Mouse (Mus musculus): Measurements from ENCODE around the gene Aqp1. TPM values are rescaled to one million over a fixed set of nuclear protein-coding genes. Genes with fewer than 3 reads are reported as not detected.

Aqp1 gene
- polyA plus RNA-seq (2012; rRNA removed): 2.0 and 4.4 TPM in 2 replicates

DNA sequence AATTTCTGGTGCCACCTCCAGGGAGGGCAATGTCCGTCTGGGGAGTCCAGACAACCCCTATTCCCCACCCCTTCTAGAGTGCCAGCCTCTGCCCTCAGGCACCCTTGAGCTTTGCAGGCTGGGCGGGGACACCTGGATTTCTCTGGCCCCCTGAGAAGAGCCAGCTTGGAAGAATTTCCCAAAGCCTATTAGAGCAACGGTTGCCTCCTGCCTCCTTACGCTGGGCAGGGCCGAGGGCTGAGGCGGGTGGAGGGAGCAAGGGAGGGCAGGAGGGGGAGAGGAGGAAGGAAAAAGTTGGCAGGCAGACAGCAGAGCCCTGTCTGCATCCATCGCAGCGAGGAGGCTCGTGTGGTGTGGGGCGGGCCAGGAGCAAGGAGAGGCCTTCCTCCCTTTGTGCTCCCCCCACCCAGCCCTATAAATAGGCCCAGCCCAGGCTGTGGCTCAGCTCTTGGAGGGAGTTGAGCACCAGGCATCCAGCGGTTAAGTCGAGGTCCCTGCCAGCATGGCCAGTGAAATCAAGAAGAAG lies at the start of gene Aqp1:
Gene Aqp1, plus strand, starts transcription at position 444 of the 526 bp plus-strand sequence.
- H3K27ac ChIP-seq (ENCODE audit: insufficient read depth, low read length): no peak within 1 kb of the TSS
- WGBS: 14% methylated on average over 12 of the region's 12 CpGs
- H3K4me3 ChIP-seq (replicated peaks; ENCODE audit: insufficient read depth, low read depth, low read length): no peak within 1 kb of the TSS
- H3K4me1 ChIP-seq (ENCODE audit: control insufficient read depth, insufficient read depth, low read length): no peaks in the 10 kb centered on the region; the same call in 1 of the 2 replicates
- DNase-seq: no peak
- H3K27me3 ChIP-seq (ENCODE audit: control insufficient read depth, insufficient read depth, low read length): no peaks in the 10 kb centered on the region; the same call in 1 of the 2 replicates
- TF ChIP-seq CTCF (IDR thresholded peaks at IDR 0.05; ENCODE audit: borderline replicate concordance, insufficient read depth, low read depth, low read length) (no peak), POLR2A (IDR thresholded peaks at IDR 0.05; ENCODE audit: borderline replicate concordance, insufficient read depth, low read length) (no peak)

DNA sequence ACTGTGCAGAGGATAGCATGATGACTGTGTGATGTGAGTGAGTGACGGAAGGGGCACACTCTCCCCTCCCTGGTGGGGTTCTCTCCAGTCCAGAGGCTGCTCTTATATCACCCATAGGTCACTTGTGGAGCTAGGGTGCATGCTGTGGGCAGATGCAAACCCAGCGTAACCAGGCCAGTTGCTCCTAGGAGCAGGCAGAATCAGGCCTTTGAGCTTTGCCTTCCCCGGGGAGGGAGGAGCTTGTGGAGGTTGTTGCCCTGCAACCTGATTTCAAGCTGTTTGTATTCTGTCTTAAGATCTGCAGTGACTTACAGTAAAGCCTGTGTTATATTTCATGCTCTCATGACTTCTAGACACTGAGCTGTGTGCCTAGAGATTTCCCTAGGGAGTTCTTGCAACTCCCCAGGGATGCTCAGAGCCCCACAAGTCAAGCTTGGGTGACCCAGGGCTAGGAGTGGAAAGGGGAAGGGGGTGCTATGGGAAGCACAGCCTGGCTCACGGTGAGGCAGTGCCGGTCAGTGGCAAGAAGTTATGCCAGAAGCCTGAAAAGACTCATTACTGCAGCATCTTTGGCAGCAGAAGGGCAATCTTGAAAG lies 48.1 kb upstream of the Aqp1 start:
- Histone ChIP-seq H3K27me3 (ENCODE audit: control insufficient read depth, insufficient read depth, low read length) (no peaks in the 10 kb centered on the region), H3K4me3 (replicated peaks; ENCODE audit: insufficient read depth, low read depth, low read length) (no peak overlapping the region), H3K27ac (ENCODE audit: insufficient read depth, low read length) (no peak overlapping the region), H3K4me1 (ENCODE audit: control insufficient read depth, insufficient read depth, low read length) (no peaks in the 10 kb centered on the region)
- no peak for DNase-seq
- 66% methylated on average over 5 of the region's 5 CpGs for WGBS
- TF ChIP-seq POLR2A (IDR thresholded peaks at IDR 0.05; ENCODE audit: borderline replicate concordance, insufficient read depth, low read length): no peak
- no peak for TF ChIP-seq CTCF (IDR thresholded peaks at IDR 0.05; ENCODE audit: borderline replicate concordance, insufficient read depth, low read depth, low read length)

DNA sequence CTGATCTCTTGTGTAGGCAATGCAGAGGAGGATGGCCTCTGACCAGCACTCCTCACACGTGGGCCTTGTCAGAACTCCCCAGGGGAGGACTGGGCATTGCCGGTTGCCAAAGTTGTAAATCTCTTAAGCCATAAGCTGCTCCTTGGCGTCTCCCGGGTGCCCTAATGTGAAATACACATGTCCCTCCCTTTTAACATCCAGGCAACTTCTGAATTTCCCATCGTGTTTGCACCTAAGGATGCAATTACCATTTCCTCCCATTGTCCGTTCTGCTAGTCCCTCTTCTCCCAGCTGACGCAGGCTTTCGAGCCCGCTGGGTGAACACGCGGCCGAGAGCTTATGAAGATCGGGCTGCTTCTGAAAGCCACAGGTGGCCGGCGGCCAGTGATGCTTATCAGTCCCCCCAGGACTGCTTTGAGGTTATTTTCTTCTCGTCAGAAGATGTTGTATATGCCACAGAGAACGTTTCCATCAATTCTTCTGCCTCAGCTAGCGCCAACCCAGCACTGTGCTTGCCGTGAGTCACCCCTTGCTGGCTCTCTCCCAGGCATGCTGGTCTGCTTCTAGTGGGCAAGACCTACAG lies 41.6 kb upstream of the Aqp1 start:
- 27% methylated on average over 19 of the region's 19 CpGs for WGBS
- no peak for TF ChIP-seq CTCF (IDR thresholded peaks at IDR 0.05; ENCODE audit: borderline replicate concordance, insufficient read depth, low read depth, low read length)
- no peak for TF ChIP-seq POLR2A (IDR thresholded peaks at IDR 0.05; ENCODE audit: borderline replicate concordance, insufficient read depth, low read length)
- DNase-seq: peak; percentile 23 to 33
- Histone ChIP-seq H3K27ac (ENCODE audit: insufficient read depth, low read length) (no peak overlapping the region), H3K4me1 (ENCODE audit: control insufficient read depth, insufficient read depth, low read length) (peaks cover 7% of the 10 kb centered on the region; the same call in 1 of the 2 replicates), H3K27me3 (ENCODE audit: control insufficient read depth, insufficient read depth, low read length) (no peaks in the 10 kb centered on the region), H3K4me3 (replicated peaks; ENCODE audit: insufficient read depth, low read depth, low read length) (no peak overlapping the region)

DNA sequence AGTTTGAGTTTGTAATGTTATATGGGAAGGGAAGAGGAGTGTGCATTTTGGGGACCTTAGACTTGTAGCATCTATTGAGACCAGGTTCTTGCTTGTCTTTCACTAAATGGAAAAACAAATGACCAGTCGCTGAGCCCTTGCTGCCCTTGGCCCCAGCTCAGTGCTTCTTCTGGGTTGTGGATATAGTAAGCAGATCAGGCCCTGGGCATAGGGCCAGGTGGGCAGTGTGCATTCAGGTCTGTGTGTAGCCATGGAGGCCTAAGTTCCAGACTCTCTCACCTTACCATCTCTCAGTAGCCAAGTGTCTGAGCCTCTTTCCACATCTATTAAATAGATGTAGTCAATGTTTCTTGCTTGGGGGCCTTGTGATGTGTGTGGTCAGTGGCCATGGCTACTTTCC lies 40.9 kb upstream of the Aqp1 start:
- DNase-seq: no peak
- no peaks in the 10 kb centered on the region for H3K27me3 ChIP-seq (ENCODE audit: control insufficient read depth, insufficient read depth, low read length)
- H3K4me3 ChIP-seq (replicated peaks; ENCODE audit: insufficient read depth, low read depth, low read length): no peak overlapping the region
- 47% methylated on average over 1 of the region's 1 CpGs for WGBS
- H3K27ac ChIP-seq (ENCODE audit: insufficient read depth, low read length): no peak overlapping the region
- TF ChIP-seq CTCF (IDR thresholded peaks at IDR 0.05; ENCODE audit: borderline replicate concordance, insufficient read depth, low read depth, low read length) (no peak), POLR2A (IDR thresholded peaks at IDR 0.05; ENCODE audit: borderline replicate concordance, insufficient read depth, low read length) (no peak)
- peaks cover 7% of the 10 kb centered on the region; the same call in 1 of the 2 replicates for H3K4me1 ChIP-seq (ENCODE audit: control insufficient read depth, insufficient read depth, low read length)

DNA sequence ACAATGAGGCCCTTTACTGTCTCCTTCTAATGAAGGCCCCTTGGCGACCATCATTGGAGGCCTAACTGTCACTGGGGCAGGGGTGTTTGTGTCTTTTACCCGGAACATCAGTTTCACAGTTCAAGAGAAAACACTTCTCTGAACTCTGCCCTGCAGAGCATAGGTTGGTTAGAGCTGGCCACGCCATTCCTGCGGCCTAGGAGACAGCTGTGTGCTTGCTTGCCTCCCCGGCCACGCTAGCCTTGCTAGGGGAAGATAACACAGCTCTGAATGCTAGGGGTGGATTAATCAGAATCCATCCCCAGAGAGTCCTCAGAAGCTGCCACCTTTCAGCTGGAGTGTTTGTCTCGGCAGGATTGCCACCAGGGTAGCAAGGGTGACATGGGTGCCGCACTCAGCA lies 36.8 kb upstream of the Aqp1 start:
- no peak for DNase-seq
- 93% methylated on average over 8 of the region's 8 CpGs for WGBS
- Histone ChIP-seq H3K4me3 (replicated peaks; ENCODE audit: insufficient read depth, low read depth, low read length) (no peak overlapping the region), H3K27ac (ENCODE audit: insufficient read depth, low read length) (no peak overlapping the region), H3K4me1 (ENCODE audit: control insufficient read depth, insufficient read depth, low read length) (peaks cover 5% of the 10 kb centered on the region; the same call in 1 of the 2 replicates), H3K27me3 (ENCODE audit: control insufficient read depth, insufficient read depth, low read length) (no peaks in the 10 kb centered on the region)
- TF ChIP-seq POLR2A (IDR thresholded peaks at IDR 0.05; ENCODE audit: borderline replicate concordance, insufficient read depth, low read length) (no peak), CTCF (IDR thresholded peaks at IDR 0.05; ENCODE audit: borderline replicate concordance, insufficient read depth, low read depth, low read length) (no peak)

DNA sequence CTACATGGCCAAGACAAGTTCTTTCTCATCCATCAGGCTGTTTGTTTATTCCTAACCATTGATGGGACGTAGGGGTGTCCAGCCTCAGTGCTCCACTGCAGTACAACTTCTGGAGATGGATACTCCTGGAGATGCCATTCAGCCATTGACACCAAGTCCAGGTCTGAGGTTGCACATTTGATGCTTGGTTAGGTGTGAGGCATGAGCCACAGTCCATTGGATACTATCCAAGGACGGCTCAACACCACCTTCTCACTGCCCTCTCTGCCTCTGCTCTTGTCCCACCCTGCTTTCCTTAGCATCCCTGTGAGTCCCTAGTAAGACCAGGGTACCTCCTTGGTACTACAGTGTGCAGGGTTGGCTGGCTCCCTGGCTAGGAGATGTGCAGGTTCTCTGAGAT lies 36.3 kb upstream of the Aqp1 start:
- DNase-seq: no peak
- Histone ChIP-seq H3K27me3 (ENCODE audit: control insufficient read depth, insufficient read depth, low read length) (no peaks in the 10 kb centered on the region), H3K4me3 (replicated peaks; ENCODE audit: insufficient read depth, low read depth, low read length) (no peak overlapping the region), H3K4me1 (ENCODE audit: control insufficient read depth, insufficient read depth, low read length) (peaks cover under 1% of the 10 kb centered on the region; the same call in 1 of the 2 replicates), H3K27ac (ENCODE audit: insufficient read depth, low read length) (no peak overlapping the region)
- no peak for TF ChIP-seq CTCF (IDR thresholded peaks at IDR 0.05; ENCODE audit: borderline replicate concordance, insufficient read depth, low read depth, low read length)
- TF ChIP-seq POLR2A (IDR thresholded peaks at IDR 0.05; ENCODE audit: borderline replicate concordance, insufficient read depth, low read length): no peak
- 79% methylated on average over 2 of the region's 2 CpGs for WGBS

DNA sequence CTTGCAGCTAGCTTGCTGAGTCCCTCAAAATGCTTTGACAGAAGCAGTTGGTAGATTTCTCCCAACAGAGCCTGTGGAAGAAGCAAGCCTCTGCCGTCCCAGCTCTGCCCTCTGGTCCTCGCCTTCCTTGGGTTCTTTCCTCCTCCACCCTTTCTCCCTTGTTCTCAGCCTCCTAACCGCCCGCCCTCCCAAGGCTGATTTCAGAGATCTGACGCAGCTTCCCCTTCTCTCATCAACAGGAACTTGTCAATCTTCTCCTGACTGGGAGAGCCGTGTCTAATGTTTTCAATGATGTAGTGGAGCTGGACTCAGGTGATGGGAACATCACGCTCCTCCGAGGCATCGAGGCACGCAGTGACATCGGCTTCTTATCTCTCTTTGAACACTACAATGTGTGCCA lies 35.5 kb upstream of the Aqp1 start:
- no peak for DNase-seq
- Histone ChIP-seq H3K27ac (ENCODE audit: insufficient read depth, low read length) (no peak overlapping the region), H3K4me1 (ENCODE audit: control insufficient read depth, insufficient read depth, low read length) (no peaks in the 10 kb centered on the region), H3K27me3 (ENCODE audit: control insufficient read depth, insufficient read depth, low read length) (no peaks in the 10 kb centered on the region), H3K4me3 (replicated peaks; ENCODE audit: insufficient read depth, low read depth, low read length) (no peak overlapping the region)
- WGBS: 86% methylated on average over 11 of the region's 11 CpGs
- no peak for TF ChIP-seq CTCF (IDR thresholded peaks at IDR 0.05; ENCODE audit: borderline replicate concordance, insufficient read depth, low read depth, low read length)
- TF ChIP-seq POLR2A (IDR thresholded peaks at IDR 0.05; ENCODE audit: borderline replicate concordance, insufficient read depth, low read length): no peak

DNA sequence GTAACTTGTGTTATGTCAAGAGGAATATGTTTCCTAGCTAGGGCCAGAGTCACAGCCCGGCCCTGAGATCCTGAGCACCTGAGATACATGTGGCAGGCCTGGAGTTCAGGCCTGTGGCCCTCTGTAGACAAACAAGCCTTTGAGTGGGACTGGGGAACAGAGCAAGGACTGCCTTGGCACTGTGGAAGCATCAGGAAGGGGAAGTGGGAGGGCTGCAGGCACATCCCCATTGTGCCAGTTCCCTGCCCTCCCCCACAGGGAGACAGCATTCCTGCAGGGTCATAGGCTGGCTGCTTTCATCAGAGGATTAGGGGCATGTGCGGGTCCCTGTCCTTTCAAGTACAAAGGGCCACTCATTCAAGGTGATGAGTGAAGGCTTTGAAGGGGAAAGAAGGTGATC lies 26.1 kb upstream of the Aqp1 start:
- no peak for DNase-seq
- Histone ChIP-seq H3K27me3 (ENCODE audit: control insufficient read depth, insufficient read depth, low read length) (no peaks in the 10 kb centered on the region), H3K4me1 (ENCODE audit: control insufficient read depth, insufficient read depth, low read length) (peaks cover 5% of the 10 kb centered on the region; the same call in 1 of the 2 replicates), H3K4me3 (replicated peaks; ENCODE audit: insufficient read depth, low read depth, low read length) (no peak overlapping the region), H3K27ac (ENCODE audit: insufficient read depth, low read length) (no peak overlapping the region)
- WGBS: 71% methylated on average over 2 of the region's 2 CpGs
- no peak for TF ChIP-seq CTCF (IDR thresholded peaks at IDR 0.05; ENCODE audit: borderline replicate concordance, insufficient read depth, low read depth, low read length)
- TF ChIP-seq POLR2A (IDR thresholded peaks at IDR 0.05; ENCODE audit: borderline replicate concordance, insufficient read depth, low read length): no peak
